Mouse (Mus musculus): ENCODE results near the gene Hoxa9. TPM values are rescaled to one million over a fixed set of nuclear protein-coding genes. Genes with fewer than 3 reads are reported as not detected.
A peak's percentile ranks its signal among the peaks of the same experiment; 100 is the strongest.

Gene Hoxa9
- polyA plus RNA-seq, 1 experiment = 17.7 TPM

GRCm38 (mm10) chr6:52225612-52226568 lies 5.0 kb downstream of the Hoxa9 start:
- peak overlapping the region; percentile 89 for H3K4me3 ChIP-seq
- no peaks in the 10 kb centered on the region for H3K36me3 ChIP-seq (ENCODE audit: control insufficient read depth, insufficient read depth)
- no peak for TF ChIP-seq TCF12 (IDR thresholded peaks at IDR 0.05; ENCODE audit: insufficient read depth, poor library complexity, severe bottlenecking)
- TF ChIP-seq POLR2AphosphoS2 (IDR thresholded peaks at IDR 0.05; ENCODE audit: insufficient read length, low read depth) = peak; percentile 59
- no peak for TF ChIP-seq REST (IDR thresholded peaks at IDR 0.05; ENCODE audit: insufficient read depth, insufficient read length)
- TF ChIP-seq POLR2A (IDR thresholded peaks at IDR 0.05; ENCODE audit: insufficient read length, low read depth) = peak; percentile 58
- peak; percentile 99 for TF ChIP-seq USF1 (IDR thresholded peaks at IDR 0.05; ENCODE audit: low read depth)
- TF ChIP-seq E2F4 (IDR thresholded peaks at IDR 0.05; ENCODE audit: insufficient read depth) = no peak
- no peak for TF ChIP-seq CEBPB (IDR thresholded peaks at IDR 0.05; ENCODE audit: insufficient read depth, poor library complexity, severe bottlenecking)
- H3K4me2 ChIP-seq (ENCODE audit: low read depth) = peak overlapping the region; percentile 97
- H3K27me3 ChIP-seq (ENCODE audit: control insufficient read depth, insufficient read depth, insufficient read length) = no peaks in the 10 kb centered on the region
- peak overlapping the region; percentile 39 for H3ac ChIP-seq (ENCODE audit: control insufficient read depth, insufficient read length)
- peaks cover 82% of the 10 kb centered on the region for H3K79me2 ChIP-seq (ENCODE audit: control insufficient read depth, insufficient read depth)

GRCm38 (mm10) chr6:52224895-52225611 lies 5.8 kb downstream of the Hoxa9 start:
- TF ChIP-seq TCF12 (IDR thresholded peaks at IDR 0.05; ENCODE audit: insufficient read depth, poor library complexity, severe bottlenecking) = no peak
- Histone ChIP-seq H3K4me3 (peak overlapping the region; percentile 89), H3K36me3 (ENCODE audit: control insufficient read depth, insufficient read depth) (no peaks in the 10 kb centered on the region), H3ac (ENCODE audit: control insufficient read depth, insufficient read length) (peak overlapping the region; percentile 39), H3K4me2 (ENCODE audit: low read depth) (peak overlapping the region; percentile 97), H3K79me2 (ENCODE audit: control insufficient read depth, insufficient read depth) (peaks cover 76% of the 10 kb centered on the region), H3K27me3 (ENCODE audit: control insufficient read depth, insufficient read depth, insufficient read length) (no peaks in the 10 kb centered on the region)

- Histone ChIP-seq H3K36me3 (ENCODE audit: control insufficient read depth, insufficient read depth) (no peaks in the 10 kb centered on the region), H3K4me3 (peak overlapping the region; percentile 89), H3ac (ENCODE audit: control insufficient read depth, insufficient read length) (peak overlapping the region; percentile 39), H3K27me3 (ENCODE audit: control insufficient read depth, insufficient read depth, insufficient read length) (no peaks in the 10 kb centered on the region), H3K4me2 (ENCODE audit: low read depth) (peak overlapping the region; percentile 97), H3K79me2 (ENCODE audit: control insufficient read depth, insufficient read depth) (peaks cover 67% of the 10 kb centered on the region)
- TF ChIP-seq POLR2AphosphoS2 (IDR thresholded peaks at IDR 0.05; ENCODE audit: insufficient read length, low read depth) = no peak
- no peak for TF ChIP-seq TCF12 (IDR thresholded peaks at IDR 0.05; ENCODE audit: insufficient read depth, poor library complexity, severe bottlenecking)
- TF ChIP-seq TCF3 (IDR thresholded peaks at IDR 0.05; ENCODE audit: insufficient read length, low read depth) = no peak
- TF ChIP-seq E2F4 (IDR thresholded peaks at IDR 0.05; ENCODE audit: insufficient read depth) = no peak
- no peak for TF ChIP-seq MYOD1 (IDR thresholded peaks at IDR 0.05; ENCODE audit: control insufficient read depth in 1 of 3, insufficient read length in 2 of 3, low read depth in 2 of 3)
- TF ChIP-seq SRF (IDR thresholded peaks at IDR 0.05; ENCODE audit: control insufficient read depth, insufficient read length, low read depth) = no peak
- TF ChIP-seq MYOG (IDR thresholded peaks at IDR 0.05; ENCODE audit: control insufficient read depth in 1 of 3, insufficient read depth in 1 of 3, insufficient read length in 2 of 3, low read depth in 2 of 3) = no peak
- no peak for TF ChIP-seq POLR2A (IDR thresholded peaks at IDR 0.05; ENCODE audit: insufficient read length, low read depth)
- no peak for TF ChIP-seq USF1 (IDR thresholded peaks at IDR 0.05; ENCODE audit: low read depth)
Measured at GRCm38 (mm10) chr6:52223939-52224760, 6.7 kb downstream of the Hoxa9 start.

- H3K27me3 ChIP-seq (ENCODE audit: control insufficient read depth, insufficient read depth, insufficient read length) = no peaks in the 10 kb centered on the region
- peaks cover 55% of the 10 kb centered on the region for H3K79me2 ChIP-seq (ENCODE audit: control insufficient read depth, insufficient read depth)
- TF ChIP-seq USF1 (IDR thresholded peaks at IDR 0.05; ENCODE audit: low read depth) = no peak
- no peak for TF ChIP-seq MAX (IDR thresholded peaks at IDR 0.05; ENCODE audit: low read depth)
- no peak for TF ChIP-seq MYOD1 (IDR thresholded peaks at IDR 0.05; ENCODE audit: control insufficient read depth in 1 of 3, insufficient read length in 2 of 3, low read depth in 2 of 3)
- H3K4me3 ChIP-seq = peak overlapping the region; percentile 89
- peak overlapping the region; percentile 84 for H3ac ChIP-seq (ENCODE audit: control insufficient read depth, insufficient read length)
- peak overlapping the region; percentile 97 for H3K4me2 ChIP-seq (ENCODE audit: low read depth)
- no peaks in the 10 kb centered on the region for H3K36me3 ChIP-seq (ENCODE audit: control insufficient read depth, insufficient read depth)
Measured at GRCm38 (mm10) chr6:52222729-52223128, 8.2 kb downstream of the Hoxa9 start.
